Mouse (Mus musculus): ENCODE measurements at regions not wholly inside any gene's neighbourhood (a gene's known extent, or its start where the extent isn't known, plus 50 kb on each side); places are given as distances from the start of the nearest gene placed in this dataset.
A peak's percentile ranks its signal among the peaks of the same experiment; 100 is the strongest.

GRCm38 (mm10) chr3:148336091-148336511 lies 654.3 kb downstream of the Adgrl2 start:
- Histone ChIP-seq H3K36me3 (ENCODE audit: inconsistent target) (no peaks in the 10 kb centered on the region), H3K27ac (no peak overlapping the region), H3K79me2 (ENCODE audit: inconsistent target) (no peaks in the 10 kb centered on the region), H3K4me3 (ENCODE audit: inconsistent target) (no peak overlapping the region)
- WGBS (ENCODE audit: missing documents) = under 1% methylated on average over 15 of the region's 15 CpGs

- Histone ChIP-seq H3K27ac (no peak overlapping the region), H3K36me3 (ENCODE audit: inconsistent target) (no peaks in the 10 kb centered on the region), H3K4me3 (ENCODE audit: inconsistent target) (no peak overlapping the region), H3K79me2 (ENCODE audit: inconsistent target) (no peaks in the 10 kb centered on the region)
- 97% methylated on average over 7 of the region's 7 CpGs for WGBS (ENCODE audit: missing documents)
These were observed 654.7 kb downstream of the Adgrl2 start for GRCm38 (mm10) chr3:148335654-148336053.

DNA sequence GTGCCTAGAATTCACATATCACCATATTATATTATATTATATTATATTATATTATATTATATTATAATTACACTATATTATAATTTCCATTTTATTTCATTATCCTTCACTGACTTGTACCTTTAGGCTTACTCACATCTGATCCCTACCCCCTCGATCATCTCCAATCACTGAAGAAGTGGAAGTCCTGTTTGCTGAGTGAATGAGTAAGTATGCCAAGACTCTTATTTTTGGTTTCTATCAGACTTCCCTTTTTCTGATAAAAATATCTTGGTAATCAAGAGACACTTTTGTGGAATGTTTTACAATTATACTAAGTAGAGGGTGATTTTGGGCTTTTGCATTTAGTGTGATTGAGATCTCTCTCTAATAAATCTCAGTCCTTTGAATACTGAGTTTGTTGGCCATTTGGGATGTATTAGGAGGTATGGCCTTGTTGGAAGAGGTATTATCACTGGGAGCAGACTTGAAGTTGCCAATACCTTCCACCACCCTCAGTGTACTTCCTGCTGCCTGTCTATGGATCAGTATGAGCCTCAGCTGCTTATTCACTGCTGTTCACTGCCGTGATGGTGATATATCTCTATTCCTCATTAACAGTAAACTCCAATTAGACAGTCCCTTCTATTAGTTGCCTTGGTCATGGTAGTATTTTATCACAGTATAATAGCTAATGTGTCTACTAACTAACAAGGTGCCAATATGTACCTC lies 665.3 kb downstream of the Adgrl2 start:
- 27% methylated on average over 2 of the region's 2 CpGs for WGBS (ENCODE audit: missing documents)
- peak overlapping the region; percentile 14; the same call in 1 of the 2 replicates for H3K27ac ChIP-seq

DNA sequence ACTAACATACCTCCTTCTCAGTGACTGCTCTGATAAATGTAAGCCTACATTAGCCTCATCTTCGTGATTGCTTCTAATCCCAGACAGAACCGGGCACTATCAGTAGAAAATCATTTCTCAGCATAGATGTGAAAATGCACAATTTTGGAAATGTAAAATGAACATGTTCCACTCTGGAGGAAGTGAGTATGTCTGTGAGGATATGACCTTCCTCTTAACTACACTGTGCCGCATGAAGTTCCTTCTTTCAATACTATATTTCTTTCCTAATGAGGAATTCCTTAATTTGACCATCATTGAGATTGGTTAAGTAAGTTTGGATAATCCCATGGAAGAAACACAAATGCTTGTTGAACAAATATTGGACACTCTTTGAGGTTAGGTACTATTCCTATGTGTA lies 668.5 kb downstream of the Adgrl2 start:
- H3K4me3 ChIP-seq (ENCODE audit: inconsistent target) = no peak overlapping the region
- 54% methylated on average over 3 of the region's 3 CpGs for WGBS (ENCODE audit: missing documents)
- no peaks in the 10 kb centered on the region for H3K79me2 ChIP-seq (ENCODE audit: inconsistent target)
- no peak overlapping the region for H3K27ac ChIP-seq
- H3K36me3 ChIP-seq (ENCODE audit: inconsistent target) = no peaks in the 10 kb centered on the region

More for the DNA sequence above, 665.3 kb downstream of the Adgrl2 start:
- no peaks in the 10 kb centered on the region for H3K79me2 ChIP-seq (ENCODE audit: inconsistent target)
- no peaks in the 10 kb centered on the region for H3K36me3 ChIP-seq (ENCODE audit: inconsistent target)
- H3K4me3 ChIP-seq (ENCODE audit: inconsistent target) = no peak overlapping the region

GRCm38 (mm10) chr3:148316198-148316597 lies 674.2 kb downstream of the Adgrl2 start:
- Histone ChIP-seq H3K79me2 (ENCODE audit: inconsistent target) (no peaks in the 10 kb centered on the region), H3K27ac (no peak overlapping the region), H3K4me3 (ENCODE audit: inconsistent target) (no peak overlapping the region), H3K36me3 (ENCODE audit: inconsistent target) (no peaks in the 10 kb centered on the region)
- 75% methylated on average over 3 of the region's 3 CpGs for WGBS (ENCODE audit: missing documents)

DNA sequence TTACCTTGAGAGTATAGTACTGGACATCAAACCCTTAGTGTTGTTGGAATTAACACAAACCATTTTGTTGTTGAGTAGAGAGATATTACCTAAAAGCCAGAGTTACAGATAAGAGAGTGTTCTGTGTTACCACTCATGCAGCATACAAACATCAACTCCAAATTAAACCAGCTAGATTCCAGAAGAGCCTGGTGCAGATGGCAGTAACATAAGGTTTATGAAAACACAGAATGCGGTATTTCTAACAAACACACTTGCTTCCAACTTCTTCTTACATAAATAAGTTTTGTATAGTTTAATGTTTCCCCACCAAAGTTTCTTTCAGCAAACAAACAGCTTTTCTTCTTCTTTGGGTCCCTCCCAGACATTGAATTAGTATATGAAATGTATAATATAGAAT lies 675.1 kb downstream of the Adgrl2 start:
- Histone ChIP-seq H3K79me2 (ENCODE audit: inconsistent target) (no peaks in the 10 kb centered on the region), H3K27ac (no peak overlapping the region), H3K36me3 (ENCODE audit: inconsistent target) (no peaks in the 10 kb centered on the region), H3K4me3 (ENCODE audit: inconsistent target) (no peak overlapping the region)
- 80% methylated on average over 1 of the region's 1 CpGs for whole genome bisulfite sequencing (ENCODE audit: missing documents)

GRCm38 (mm10) chr3:148295515-148295914 lies 694.8 kb downstream of the Adgrl2 start:
- no peak overlapping the region for H3K27ac ChIP-seq
- 97% methylated on average over 5 of the region's 5 CpGs for WGBS (ENCODE audit: missing documents)
- H3K79me2 ChIP-seq (ENCODE audit: inconsistent target) = no peaks in the 10 kb centered on the region
- no peaks in the 10 kb centered on the region for H3K36me3 ChIP-seq (ENCODE audit: inconsistent target)
- H3K4me3 ChIP-seq (ENCODE audit: inconsistent target) = no peak overlapping the region

DNA sequence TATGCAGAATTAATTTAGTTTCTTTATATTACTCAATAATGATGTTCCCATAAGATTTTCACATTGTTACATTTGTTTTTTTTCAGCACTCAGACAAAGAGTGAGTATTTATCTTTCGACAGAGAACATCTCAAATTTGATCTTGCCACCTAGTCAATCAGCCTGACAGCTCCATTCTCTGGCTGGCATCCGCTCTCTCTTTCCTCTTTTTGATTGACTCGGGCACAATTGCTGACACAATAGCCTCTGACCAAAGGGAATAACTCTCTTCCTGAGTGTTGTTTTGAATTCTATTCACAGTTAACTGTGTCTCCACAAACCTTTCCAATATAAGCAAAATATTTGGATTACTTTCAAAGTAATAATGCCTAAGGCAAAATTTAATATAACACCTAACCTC lies 711.4 kb downstream of the Adgrl2 start:
- WGBS (ENCODE audit: missing documents) = 6% methylated on average over 3 of the region's 3 CpGs
- H3K4me3 ChIP-seq (ENCODE audit: inconsistent target) = no peak overlapping the region
- H3K79me2 ChIP-seq (ENCODE audit: inconsistent target) = no peaks in the 10 kb centered on the region
- no peak overlapping the region for H3K27ac ChIP-seq
- no peaks in the 10 kb centered on the region for H3K36me3 ChIP-seq (ENCODE audit: inconsistent target)

GRCm38 (mm10) chr3:148272159-148272848 lies 718.1 kb downstream of the Adgrl2 start:
- Histone ChIP-seq H3K27ac (no peak overlapping the region), H3K79me2 (ENCODE audit: inconsistent target) (no peaks in the 10 kb centered on the region), H3K4me3 (ENCODE audit: inconsistent target) (no peak overlapping the region), H3K36me3 (ENCODE audit: inconsistent target) (no peaks in the 10 kb centered on the region)
- WGBS (ENCODE audit: missing documents) = 88% methylated on average over 4 of the region's 4 CpGs

DNA sequence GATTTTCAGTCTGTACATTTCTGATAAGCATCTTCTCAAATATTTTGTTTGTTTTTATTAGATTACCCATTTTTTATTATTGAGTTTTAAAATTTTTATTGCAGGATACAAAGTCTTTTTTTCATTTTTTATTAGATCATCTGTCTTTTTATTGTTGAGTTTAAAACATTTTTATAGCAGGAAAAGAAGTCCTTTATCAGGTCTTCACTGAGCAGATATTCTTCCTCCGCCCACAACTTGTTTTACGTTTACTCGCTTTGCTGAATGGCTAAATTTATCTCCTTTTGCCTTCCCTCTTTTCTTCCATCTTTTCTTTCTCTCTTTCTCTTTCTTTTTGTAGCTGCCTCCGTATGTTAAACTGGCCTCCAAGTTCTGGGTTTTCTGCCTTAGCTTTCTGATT lies 721.5 kb downstream of the Adgrl2 start:
- 83% methylated on average over 4 of the region's 4 CpGs for WGBS (ENCODE audit: missing documents)
- Histone ChIP-seq H3K27ac (no peak overlapping the region), H3K4me3 (ENCODE audit: inconsistent target) (no peak overlapping the region), H3K79me2 (ENCODE audit: inconsistent target) (no peaks in the 10 kb centered on the region), H3K36me3 (ENCODE audit: inconsistent target) (no peaks in the 10 kb centered on the region)

GRCm38 (mm10) chr3:148259211-148259610 lies 731.1 kb downstream of the Adgrl2 start:
- Histone ChIP-seq H3K36me3 (ENCODE audit: inconsistent target) (no peaks in the 10 kb centered on the region), H3K27ac (no peak overlapping the region), H3K79me2 (ENCODE audit: inconsistent target) (no peaks in the 10 kb centered on the region), H3K4me3 (ENCODE audit: inconsistent target) (no peak overlapping the region)
- 94% methylated on average over 1 of the region's 1 CpGs for WGBS (ENCODE audit: missing documents)

DNA sequence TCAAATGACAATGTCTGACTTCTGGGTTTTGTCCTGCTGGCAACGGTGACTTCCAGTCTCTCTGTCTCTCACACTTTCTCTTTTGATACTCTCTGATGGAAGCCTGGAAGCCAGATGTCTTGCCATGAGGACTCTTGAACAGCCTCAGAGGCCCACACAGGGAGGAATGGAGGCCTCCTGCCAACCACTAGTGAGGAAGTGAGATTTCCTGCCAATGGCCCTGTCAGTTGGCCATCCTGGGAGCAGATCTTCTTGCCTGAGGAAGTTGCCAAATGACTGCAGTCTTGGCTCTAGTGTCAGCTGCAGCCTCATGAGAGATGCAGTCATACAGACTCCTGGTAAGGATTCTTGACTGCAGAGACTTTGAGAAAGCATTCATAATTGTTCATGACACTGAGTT lies 741.7 kb downstream of the Adgrl2 start:
- Histone ChIP-seq H3K36me3 (ENCODE audit: inconsistent target) (no peaks in the 10 kb centered on the region), H3K27ac (peak overlapping the region; percentile 24), H3K79me2 (ENCODE audit: inconsistent target) (no peaks in the 10 kb centered on the region), H3K4me3 (ENCODE audit: inconsistent target) (no peak overlapping the region)
- 0% methylated on average over 1 of the region's 1 CpGs for WGBS (ENCODE audit: missing documents)

DNA sequence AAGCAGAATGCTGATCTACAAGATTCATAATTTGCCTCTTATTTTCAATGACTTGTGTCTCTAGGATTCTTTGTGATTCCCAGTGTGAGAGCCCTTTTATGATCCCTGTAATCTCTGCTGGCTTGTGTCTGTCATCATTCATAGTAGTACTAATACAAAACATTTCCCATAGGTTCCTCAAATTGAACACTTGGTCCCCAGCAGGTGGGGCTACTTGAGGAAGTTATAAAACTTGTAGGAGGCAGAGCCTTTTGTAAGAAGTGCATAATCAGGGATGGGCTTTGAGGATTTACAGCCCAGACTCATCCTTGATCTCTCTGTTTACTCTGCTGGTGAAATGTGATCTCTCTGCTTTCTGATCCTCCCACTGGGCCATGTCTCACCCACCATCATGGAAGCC lies 743.6 kb downstream of the Adgrl2 start:
- no peaks in the 10 kb centered on the region for H3K36me3 ChIP-seq (ENCODE audit: inconsistent target)
- no peaks in the 10 kb centered on the region for H3K79me2 ChIP-seq (ENCODE audit: inconsistent target)
- H3K4me3 ChIP-seq (ENCODE audit: inconsistent target) = no peak overlapping the region
- no peak overlapping the region for H3K27ac ChIP-seq

DNA sequence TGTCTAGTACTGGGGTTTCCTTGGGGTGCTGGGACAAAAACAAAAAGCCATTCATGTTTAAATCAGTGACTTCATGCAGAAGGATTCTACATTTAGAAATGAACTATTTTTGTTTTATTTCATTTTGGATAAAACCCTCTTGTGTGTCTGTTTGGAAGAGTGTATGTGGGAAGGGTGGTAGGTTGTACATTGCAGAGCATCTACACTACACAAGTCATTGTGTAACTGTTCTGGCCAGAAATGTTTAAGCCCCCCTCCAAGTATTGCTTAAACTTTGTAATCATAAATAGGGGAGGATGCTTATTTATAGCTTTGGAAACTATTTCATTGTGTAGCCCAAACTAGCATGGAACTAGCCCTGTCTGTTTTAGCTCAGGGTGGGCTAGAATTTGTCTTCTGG lies 752.3 kb downstream of the Adgrl2 start:
- Histone ChIP-seq H3K27ac (no peak overlapping the region), H3K79me2 (ENCODE audit: inconsistent target) (no peaks in the 10 kb centered on the region), H3K36me3 (ENCODE audit: inconsistent target) (no peaks in the 10 kb centered on the region), H3K4me3 (ENCODE audit: inconsistent target) (no peak overlapping the region)

DNA sequence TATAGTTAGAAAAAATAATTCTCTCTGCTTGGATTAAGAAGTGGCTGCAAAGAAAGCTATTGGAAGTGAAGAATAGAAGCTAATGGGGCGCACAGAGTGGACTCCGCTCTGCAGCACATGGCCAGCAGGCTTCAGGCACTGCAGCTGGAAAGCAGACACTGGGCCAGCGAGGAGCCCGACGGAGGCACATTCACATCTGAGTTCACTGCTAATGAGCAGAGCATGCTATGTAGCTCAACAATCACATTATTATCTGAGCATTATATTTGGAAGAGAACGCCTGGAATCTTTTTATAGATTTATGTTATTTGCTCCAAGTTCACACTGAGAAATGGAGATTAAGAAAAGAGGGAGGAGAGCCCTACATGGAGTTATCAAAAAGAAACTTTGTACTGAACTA lies 752.8 kb downstream of the Adgrl2 start:
- WGBS (ENCODE audit: missing documents) = 97% methylated on average over 6 of the region's 6 CpGs
- no peak overlapping the region for H3K27ac ChIP-seq
- H3K79me2 ChIP-seq (ENCODE audit: inconsistent target) = no peaks in the 10 kb centered on the region
- no peaks in the 10 kb centered on the region for H3K36me3 ChIP-seq (ENCODE audit: inconsistent target)
- H3K4me3 ChIP-seq (ENCODE audit: inconsistent target) = no peak overlapping the region

GRCm38 (mm10) chr3:148233616-148234015 lies 756.7 kb downstream of the Adgrl2 start:
- Histone ChIP-seq H3K4me3 (ENCODE audit: inconsistent target) (no peak overlapping the region), H3K27ac (no peak overlapping the region), H3K79me2 (ENCODE audit: inconsistent target) (no peaks in the 10 kb centered on the region), H3K36me3 (ENCODE audit: inconsistent target) (no peaks in the 10 kb centered on the region)
- WGBS (ENCODE audit: missing documents) = 91% methylated on average over 2 of the region's 2 CpGs

Data from macrophage (primary cell).